Mouse (Mus musculus) MEL (cell line): Measurements from ENCODE around the gene Herpud2. TPM values are rescaled to one million over a fixed set of nuclear protein-coding genes. Genes with fewer than 3 reads are reported as not detected.
"Not testable (repeated sequence)": the region's sequence is repeated elsewhere in the genome, so short reads cannot be mapped to it uniquely, and the experiment has no call there.

ENCODE experiments used
- DNase-seq: peaks from one replicate; pipeline ENCODE4 v3.0.0; 2011; ENCODE audit warnings: low read depth, low spot score
- H3K27ac ChIP-seq: 2 replicates; pipeline ENCODE4 v1.5.1; 2012; ENCODE audit warnings: low read depth, mild to moderate bottlenecking, control low read depth, low read length, moderate library complexity; ENCODE audit not compliant: control insufficient read depth
- H3K27me3 ChIP-seq, 2 experiments: fragments of 150-350 bp in 1 of 2; sonication (generic) in 1 of 2; 2 replicates each; pipeline ENCODE4 v1.6.1; 2012; ENCODE audit warnings: low read length in 2 of 2, mild to moderate bottlenecking in 2 of 2, improper control_type of control experiment in 1 of 2, moderate library complexity in 1 of 2; ENCODE audit not compliant: insufficient read depth in 2 of 2, control insufficient read depth in 1 of 2
- H3K36me3 ChIP-seq, 2 experiments: 2 replicates each; pipeline ENCODE4 v1.6.1; 2012 to 2014; ENCODE audit warnings: low read length in 2 of 2, improper control_type of control experiment in 1 of 2, inconsistent platforms in 1 of 2, mild to moderate bottlenecking in 1 of 2; ENCODE audit not compliant: insufficient read depth in 2 of 2, control insufficient read depth in 1 of 2
- H3K4me1 ChIP-seq, 2 experiments: fragments of 150-350 bp in 1 of 2; sonication (generic) in 1 of 2; 2 replicates each; pipeline ENCODE4 v1.6.1; 2012; ENCODE audit warnings: low read length in 2 of 2, improper control_type of control experiment in 1 of 2, mild to moderate bottlenecking in 1 of 2; ENCODE audit not compliant: insufficient read depth in 2 of 2, control insufficient read depth in 1 of 2
- H3K4me3 ChIP-seq, 2 experiments: fragments of 150-350 bp in 1 of 2; sonication (generic) in 1 of 2; 2 replicates each; pipeline ENCODE4 v1.5.1; 2012; ENCODE audit warnings: low read depth in 2 of 2, low read length in 2 of 2, mild to moderate bottlenecking in 2 of 2, moderate library complexity in 2 of 2, control low read depth in 1 of 2, improper control_type of control experiment in 1 of 2; ENCODE audit not compliant: control insufficient read depth in 1 of 2, insufficient read depth in 1 of 2
- H3K79me2 ChIP-seq: 2 replicates; pipeline ENCODE4 v1.6.1; 2012; ENCODE audit warnings: mild to moderate bottlenecking, low read length, moderate library complexity; ENCODE audit not compliant: control insufficient read depth, poor library complexity, insufficient read depth
- H3K9ac ChIP-seq: 2 replicates; pipeline ENCODE4 v1.6.1; 2012; ENCODE audit warnings: low read depth, mild to moderate bottlenecking, control low read depth, low read length, moderate library complexity; ENCODE audit not compliant: control insufficient read depth, poor library complexity, severe bottlenecking
- H3K9me3 ChIP-seq: fragments of 150-350 bp; sonication (generic); replicated peaks from 2 replicates; pipeline ENCODE4 v1.6.1; 2012; ENCODE audit warnings: mild to moderate bottlenecking, low read length, improper control_type of control experiment, moderate library complexity; ENCODE audit not compliant: insufficient read depth
- BHLHE40 ChIP-seq: IDR thresholded peaks from 2 replicates; pipeline ENCODE4 v1.6.1; 2012; ENCODE audit warnings: low read depth, mild to moderate bottlenecking, inconsistent platforms, low read length, improper control_type of control experiment, borderline replicate concordance
- CHD1 ChIP-seq: IDR thresholded peaks from 2 replicates; pipeline ENCODE4 v1.6.1; 2012; ENCODE audit warnings: low read depth, mild to moderate bottlenecking, inconsistent platforms, low read length, improper control_type of control experiment
- CTCF ChIP-seq, 3 experiments: IDR thresholded peaks in 2 of 3; conservative IDR thresholded peaks in 1 of 3; 2 replicates each; pipeline ENCODE4 v1.5.1; 2011 to 2012; ENCODE audit warnings: low read length in 3 of 3, low read depth in 2 of 3, mild to moderate bottlenecking in 2 of 3, improper control_type of control experiment in 1 of 3, inconsistent platforms in 1 of 3, mixed read lengths in 1 of 3, moderate library complexity in 1 of 3; ENCODE audit not compliant: control insufficient read depth in 1 of 3, insufficient read depth in 1 of 3, poor library complexity in 1 of 3, severe bottlenecking in 1 of 3
- ETS1 ChIP-seq: IDR thresholded peaks from 2 replicates; pipeline ENCODE4 v1.6.1; 2012; ENCODE audit warnings: low read depth, mild to moderate bottlenecking, inconsistent platforms, low read length, improper control_type of control experiment, moderate library complexity
- GABPA ChIP-seq: IDR thresholded peaks from 2 replicates; pipeline ENCODE4 v1.6.1; 2012; ENCODE audit warnings: low read depth, mild to moderate bottlenecking, inconsistent platforms, low read length, improper control_type of control experiment, moderate library complexity
- GATA1 ChIP-seq: IDR thresholded peaks from 2 replicates; pipeline ENCODE4 v1.6.1; 2011; ENCODE audit warnings: low read depth, low read length, improper control_type of control experiment
- HCFC1 ChIP-seq: IDR thresholded peaks from 2 replicates; pipeline ENCODE4 v1.6.1; 2012; ENCODE audit warnings: low read depth, mild to moderate bottlenecking, inconsistent platforms, low read length, improper control_type of control experiment, moderate library complexity
- MAZ ChIP-seq: IDR thresholded peaks from 2 replicates; pipeline ENCODE4 v1.6.1; 2012; ENCODE audit warnings: low read depth, mild to moderate bottlenecking, inconsistent platforms, low read length, improper control_type of control experiment
- MXI1 ChIP-seq: IDR thresholded peaks from 2 replicates; pipeline ENCODE4 v1.6.1; 2011; ENCODE audit warnings: mild to moderate bottlenecking, low read depth, low read length, improper control_type of control experiment
- MYB ChIP-seq: IDR thresholded peaks from 2 replicates; pipeline ENCODE4 v1.6.1; 2011; ENCODE audit warnings: mild to moderate bottlenecking, low read depth, low read length, improper control_type of control experiment
- MYC ChIP-seq: IDR thresholded peaks from 2 replicates; pipeline ENCODE4 v1.6.1; 2011; ENCODE audit warnings: low read depth, mild to moderate bottlenecking, low read length, improper control_type of control experiment, moderate library complexity
- NELFE ChIP-seq: IDR thresholded peaks from 2 replicates; pipeline ENCODE4 v1.6.1; 2011; ENCODE audit warnings: low read depth, low read length, improper control_type of control experiment
- NRF1 ChIP-seq: IDR thresholded peaks from 2 replicates; pipeline ENCODE4 v1.6.1; 2014; ENCODE audit warnings: low read depth, mild to moderate bottlenecking, inconsistent platforms, low read length, improper control_type of control experiment, moderate library complexity; ENCODE audit not compliant: poor library complexity, insufficient read depth, severe bottlenecking
- RAD21 ChIP-seq: IDR thresholded peaks from 2 replicates; pipeline ENCODE4 v1.6.1; 2011; ENCODE audit warnings: mild to moderate bottlenecking, low read depth, low read length, improper control_type of control experiment
- RCOR1 ChIP-seq: IDR thresholded peaks from 2 replicates; pipeline ENCODE4 v1.6.1; 2012; ENCODE audit warnings: low read depth, mild to moderate bottlenecking, inconsistent platforms, low read length, improper control_type of control experiment
- SIN3A ChIP-seq: IDR thresholded peaks from 2 replicates; pipeline ENCODE4 v1.6.1; 2012; ENCODE audit warnings: low read length, improper control_type of control experiment, inconsistent platforms
- SMC3 ChIP-seq: IDR thresholded peaks from 2 replicates; pipeline ENCODE4 v1.6.1; 2011; ENCODE audit warnings: low read depth, low read length, improper control_type of control experiment
- TAL1 ChIP-seq: IDR thresholded peaks from 2 replicates; pipeline ENCODE4 v1.6.1; 2012; ENCODE audit warnings: mild to moderate bottlenecking, inconsistent platforms, low read length, moderate library complexity, mixed read lengths
- TBP ChIP-seq: IDR thresholded peaks from 2 replicates; pipeline ENCODE4 v1.8.0; 2011; ENCODE audit warnings: low read depth, low read length, improper control_type of control experiment
- UBTF ChIP-seq: IDR thresholded peaks from 2 replicates; pipeline ENCODE4 v1.6.1; 2012; ENCODE audit warnings: low read depth, mild to moderate bottlenecking, inconsistent platforms, low read length, improper control_type of control experiment, moderate library complexity, borderline replicate concordance; ENCODE audit not compliant: insufficient read depth
- USF1 ChIP-seq: IDR thresholded peaks from 2 replicates; pipeline ENCODE4 v1.6.1; 2014; ENCODE audit warnings: low read depth, mild to moderate bottlenecking, inconsistent platforms, low read length, improper control_type of control experiment, moderate library complexity
- ZC3H11A ChIP-seq: IDR thresholded peaks from 2 replicates; pipeline ENCODE4 v1.6.1; 2012; ENCODE audit warnings: low read depth, mild to moderate bottlenecking, inconsistent platforms, low read length, improper control_type of control experiment
- ZMIZ1 ChIP-seq: IDR thresholded peaks from 2 replicates; pipeline ENCODE4 v1.6.1; 2012; ENCODE audit warnings: low read depth, mild to moderate bottlenecking, inconsistent platforms, low read length, improper control_type of control experiment, moderate library complexity
- polyA plus RNA-seq, 2 experiments: library from polyadenylated mRNA; stranded (reverse) in 1 of 2; unstranded in 1 of 2; fragments of >175 nt in 1 of 2; fragments of >200 nt in 1 of 2; gene quantifications; 2 replicates each; pipeline versions ENCODE4 v1.2.1 to v1.2.4; 2012; ENCODE audit warnings: low replicate concordance in 2 of 2, low read depth in 1 of 2; ENCODE audit not compliant: insufficient read length in 2 of 2, insufficient read depth in 1 of 2, missing spikeins in 1 of 2
- total RNA-seq: library from RNA; depleted of rRNA; stranded (reverse); fragments of 300-350 nt; gene quantifications from 2 replicates; pipeline ENCODE4 v1.2.3, GENCODE M21; 2012

Gene Herpud2
- total and polyA plus RNA-seq, 3 experiments: 4.3 to 17.2 TPM; not detected in 1

DNA sequence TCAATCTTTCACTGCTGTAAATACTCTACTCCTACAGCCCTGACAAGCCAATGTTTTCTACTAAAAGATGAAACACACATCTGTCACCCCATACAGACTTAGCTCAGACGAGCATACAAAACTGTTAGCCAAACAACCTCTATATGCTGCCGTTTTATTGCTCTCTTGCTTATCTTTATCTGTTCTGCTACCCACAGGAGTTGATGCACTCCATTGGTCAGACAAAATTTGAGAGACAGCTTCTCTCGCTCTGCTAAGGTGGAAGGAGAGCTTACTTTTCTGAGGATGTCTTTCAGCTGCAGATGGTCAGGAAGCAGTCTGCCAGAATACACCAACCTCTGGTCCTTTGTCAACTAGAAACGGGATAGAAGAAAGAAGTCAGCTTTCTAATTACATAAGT lies 18.7 kb downstream of the Herpud2 start:
- peaks cover 0 to 17% of the 10 kb centered on the region in 2 experiments; a peak in 3 of 4 replicates for H3K36me3 ChIP-seq
- H3K9me3 ChIP-seq: no peaks in the 10 kb centered on the region
- peak; percentile 38 for DNase-seq
- no peak overlapping the region; the same call in 1 of the 2 replicates for H3K27ac ChIP-seq
- TF ChIP-seq MYB (no peak), SMC3 (no peak), MXI1 (no peak), TAL1 (no peak), MYC (no peak), BHLHE40 (no peak), ETS1 (no peak), GATA1 (peak; percentile 72)
- H3K9ac ChIP-seq: no peak overlapping the region
- no peak overlapping the region for H3K4me3 ChIP-seq
- peaks cover 8 to 14% of the 10 kb centered on the region in 2 experiments for H3K4me1 ChIP-seq
- H3K79me2 ChIP-seq: peaks cover 3% of the 10 kb centered on the region; the same call in 1 of the 2 replicates
- no peaks in the 10 kb centered on the region for H3K27me3 ChIP-seq

DNA sequence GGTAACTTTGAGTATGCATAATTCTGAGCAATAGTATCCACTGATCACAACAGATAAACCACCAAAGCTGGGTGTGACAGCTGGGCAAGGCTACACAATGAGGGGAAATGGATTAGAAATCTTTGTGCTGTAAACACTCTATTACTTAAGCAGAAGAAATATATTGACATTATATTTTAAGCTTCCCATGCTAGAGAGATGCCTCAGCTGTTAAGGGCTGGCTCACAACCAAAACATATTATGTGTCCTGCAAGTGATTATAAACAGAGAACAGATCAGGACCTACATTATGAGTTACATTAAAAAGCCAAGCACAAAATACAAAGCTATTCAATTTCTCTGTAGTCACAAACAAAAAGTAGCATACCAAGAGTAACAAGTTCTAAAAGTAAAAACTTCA lies 19.4 kb downstream of the Herpud2 start:
- no peak for DNase-seq
- no peaks in the 10 kb centered on the region for H3K27me3 ChIP-seq
- TF ChIP-seq NRF1 (no peak), USF1 (no peak)
- TF ChIP-seq, all 39 proteins: peak for 0
- H3K79me2 ChIP-seq: peaks cover 3% of the 10 kb centered on the region; the same call in 1 of the 2 replicates
- H3K4me3 ChIP-seq: no peak overlapping the region
- no peak overlapping the region for H3K9ac ChIP-seq
- H3K36me3 ChIP-seq: peaks cover 0 to 17% of the 10 kb centered on the region in 2 experiments; a peak in 3 of 4 replicates
- H3K9me3 ChIP-seq: no peaks in the 10 kb centered on the region
- H3K27ac ChIP-seq: no peak overlapping the region
- H3K4me1 ChIP-seq: peaks cover 8 to 13% of the 10 kb centered on the region in 2 experiments

DNA sequence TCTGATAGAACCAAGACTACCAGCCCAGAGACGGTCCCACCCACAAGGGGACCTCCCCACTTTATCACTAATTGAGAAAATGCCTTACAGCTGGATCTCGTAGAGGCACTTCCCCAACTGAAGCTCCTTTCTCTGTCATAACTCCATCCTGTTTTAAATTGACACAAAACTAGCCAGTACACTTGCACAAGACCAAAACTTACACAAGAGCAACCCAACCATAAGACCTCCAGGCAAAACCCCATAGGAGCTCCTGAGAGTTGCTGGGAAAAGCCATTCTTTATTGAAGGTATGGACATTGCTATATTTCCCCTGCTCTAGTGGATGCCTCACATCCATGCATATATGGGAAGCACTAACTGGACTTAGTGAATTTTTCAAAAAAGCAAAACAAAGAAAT lies 27.6 kb downstream of the Herpud2 start:
- H3K9me3 ChIP-seq: no peaks in the 10 kb centered on the region
- no peak overlapping the region for H3K4me3 ChIP-seq
- H3K36me3 ChIP-seq: peaks cover 2 to 5% of the 10 kb centered on the region in 2 experiments; a peak in 3 of 4 replicates
- DNase-seq: no peak
- H3K79me2 ChIP-seq: no peaks in the 10 kb centered on the region
- H3K27me3 ChIP-seq: no peaks in the 10 kb centered on the region
- H3K27ac ChIP-seq: no peak overlapping the region
- H3K4me1 ChIP-seq: peaks cover 2 to 3% of the 10 kb centered on the region in 2 experiments; a peak in 3 of 4 replicates
- TF ChIP-seq ZC3H11A (no peak), RAD21 (no peak), UBTF (no peak), RCOR1 (no peak), GATA1 (no peak), SIN3A (no peak), MAZ (no peak), HCFC1 (no peak), NELFE (no peak), ZMIZ1 (no peak), ETS1 (no peak), GABPA (no peak), TBP (no peak), CHD1 (no peak), CTCF (IDR thresholded peaks at IDR 0.05 in 2 of 3, conservative IDR thresholded peaks at IDR 0.05 in 1 of 3; ENCODE audit: control insufficient read depth in 1 of 3, insufficient read depth in 1 of 3, low read depth in 2 of 3, low read length in 3 of 3, poor library complexity in 1 of 3, severe bottlenecking in 1 of 3) (no peak)
- no peak overlapping the region for H3K9ac ChIP-seq

DNA sequence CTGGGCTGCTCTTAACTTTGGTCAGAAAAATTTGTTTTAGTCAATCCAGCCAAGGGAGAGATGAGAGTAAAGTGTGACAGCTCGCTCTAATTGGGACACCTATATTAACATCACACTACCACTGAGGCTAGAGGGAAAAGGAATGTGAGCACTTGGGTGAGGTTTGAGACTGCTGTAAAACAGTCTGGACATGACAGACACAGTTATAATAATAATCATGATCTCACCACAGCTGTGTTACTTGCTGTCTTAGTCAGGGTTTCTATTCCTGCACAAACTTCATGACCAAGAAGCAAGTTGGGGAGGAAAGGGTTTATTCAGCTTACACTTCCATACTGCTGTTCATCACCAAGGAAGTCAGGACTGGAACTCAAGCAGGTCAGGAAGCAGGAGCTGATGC lies 28.0 kb downstream of the Herpud2 start:
- H3K27ac ChIP-seq, H3K4me3 ChIP-seq, H3K27me3 ChIP-seq, DNase-seq, H3K79me2 ChIP-seq, H3K9me3 ChIP-seq, H3K36me3 ChIP-seq, H3K9ac ChIP-seq, H3K4me1 ChIP-seq: not testable (repeated sequence)
